Mouse (Mus musculus): ENCODE measurements around the gene Prkd3. TPM values are rescaled to one million over a fixed set of nuclear protein-coding genes. Genes with fewer than 3 reads are reported as not detected.

The Prkd3 gene
- polyA plus RNA-seq, 1 experiment from 2014 or later, result 24.1 TPM

GRCm38 (mm10) chr17:78994931-78995820 lies 25.4 kb downstream of the Prkd3 start:
- no peak overlapping the region for H3K9ac ChIP-seq (replicated peaks; ENCODE audit: low read depth)
- no peaks in the 10 kb centered on the region for H3K36me3 ChIP-seq (ENCODE audit: insufficient read depth, low read length)
- no peaks in the 10 kb centered on the region for H3K27me3 ChIP-seq (replicated peaks; ENCODE audit: insufficient read depth, low read length)
- H3K4me2 ChIP-seq (replicated peaks; ENCODE audit: low read depth, low read length), result no peak overlapping the region
- no peak for ATAC-seq
- TF ChIP-seq CTCF (IDR thresholded peaks at IDR 0.05) (no peak), EP300 (IDR thresholded peaks at IDR 0.05) (no peak)
- H3K27ac ChIP-seq (ENCODE audit: low read length), result peak overlapping the region; percentile 68
- DNase-seq (ENCODE audit: low spot score), result peak; percentile 23
- no peaks in the 10 kb centered on the region for H3K9me3 ChIP-seq (ENCODE audit: low read length)
- WGBS, result 43% methylated on average over 9 of the region's 9 CpGs
- no peak overlapping the region for H3K4me3 ChIP-seq (ENCODE audit: low read depth, low read length)
- peaks cover 9% of the 10 kb centered on the region; the same call in 1 of the 2 replicates for H3K4me1 ChIP-seq (ENCODE audit: insufficient read depth, low read depth, low read length)

DNA sequence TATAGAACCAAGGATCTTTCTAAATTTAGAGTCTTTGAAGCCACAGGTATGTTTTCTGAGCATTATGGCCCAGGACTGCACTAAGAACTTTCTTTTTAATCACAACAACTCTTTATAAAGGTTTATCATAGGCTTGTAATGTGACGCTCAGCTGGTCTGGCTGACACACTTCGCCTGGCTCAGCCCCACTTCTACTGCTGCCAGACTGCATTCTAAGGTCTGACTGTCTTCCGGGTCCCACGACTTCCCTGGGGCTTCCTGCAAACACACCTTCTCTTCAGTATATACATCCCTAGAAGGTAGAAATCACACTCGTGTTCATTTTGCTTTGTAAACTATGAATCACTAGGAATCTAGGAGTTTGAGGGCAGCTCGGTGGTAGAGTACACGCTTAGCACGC lies 26.2 kb downstream of the Prkd3 start:
- H3K27me3 ChIP-seq (replicated peaks; ENCODE audit: insufficient read depth, low read length), result no peaks in the 10 kb centered on the region
- no peak for DNase-seq (ENCODE audit: low spot score)
- 70% methylated on average over 8 of the region's 8 CpGs for WGBS
- no peaks in the 10 kb centered on the region for H3K9me3 ChIP-seq (ENCODE audit: low read length)
- H3K27ac ChIP-seq (ENCODE audit: low read length), result no peak overlapping the region
- no peak for ATAC-seq
- H3K4me2 ChIP-seq (replicated peaks; ENCODE audit: low read depth, low read length), result no peak overlapping the region
- no peaks in the 10 kb centered on the region for H3K36me3 ChIP-seq (ENCODE audit: insufficient read depth, low read length)
- TF ChIP-seq EP300 (IDR thresholded peaks at IDR 0.05) (no peak), CTCF (IDR thresholded peaks at IDR 0.05) (no peak)
- no peak overlapping the region for H3K9ac ChIP-seq (replicated peaks; ENCODE audit: low read depth)
- no peak overlapping the region for H3K4me3 ChIP-seq (ENCODE audit: low read depth, low read length)
- H3K4me1 ChIP-seq (ENCODE audit: insufficient read depth, low read depth, low read length), result peaks cover 9% of the 10 kb centered on the region; the same call in 1 of the 2 replicates

DNA sequence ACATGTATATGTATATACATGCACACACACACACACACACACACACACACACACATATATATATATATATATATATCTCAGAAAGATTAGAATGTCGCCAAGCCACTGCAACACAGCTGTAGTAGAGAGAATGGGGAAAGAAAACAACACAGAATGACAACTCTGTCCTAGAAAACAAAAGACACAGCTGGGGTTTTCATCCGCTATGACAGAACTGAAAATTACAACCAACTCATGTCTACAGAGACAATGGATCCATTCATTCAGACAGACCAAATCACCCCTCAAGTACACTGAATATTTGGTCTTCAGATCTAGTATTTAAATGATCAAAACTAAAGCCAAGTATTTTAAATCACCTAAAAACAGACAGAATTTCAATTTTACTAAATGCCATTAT lies 26.9 kb downstream of the Prkd3 start:
- Histone ChIP-seq H3K9ac (replicated peaks; ENCODE audit: low read depth) (no peak overlapping the region), H3K4me2 (replicated peaks; ENCODE audit: low read depth, low read length) (no peak overlapping the region), H3K4me3 (ENCODE audit: low read depth, low read length) (no peak overlapping the region), H3K9me3 (ENCODE audit: low read length) (no peaks in the 10 kb centered on the region), H3K4me1 (ENCODE audit: insufficient read depth, low read depth, low read length) (peaks cover 9% of the 10 kb centered on the region; the same call in 1 of the 2 replicates), H3K27me3 (replicated peaks; ENCODE audit: insufficient read depth, low read length) (no peaks in the 10 kb centered on the region), H3K36me3 (ENCODE audit: insufficient read depth, low read length) (no peaks in the 10 kb centered on the region), H3K27ac (ENCODE audit: low read length) (no peak overlapping the region)
- TF ChIP-seq EP300 (IDR thresholded peaks at IDR 0.05) (no peak), CTCF (IDR thresholded peaks at IDR 0.05) (no peak)
- ATAC-seq (no peak), DNase-seq (ENCODE audit: low spot score) (no peak)
- 73% methylated on average over 2 of the region's 2 CpGs for WGBS

DNA sequence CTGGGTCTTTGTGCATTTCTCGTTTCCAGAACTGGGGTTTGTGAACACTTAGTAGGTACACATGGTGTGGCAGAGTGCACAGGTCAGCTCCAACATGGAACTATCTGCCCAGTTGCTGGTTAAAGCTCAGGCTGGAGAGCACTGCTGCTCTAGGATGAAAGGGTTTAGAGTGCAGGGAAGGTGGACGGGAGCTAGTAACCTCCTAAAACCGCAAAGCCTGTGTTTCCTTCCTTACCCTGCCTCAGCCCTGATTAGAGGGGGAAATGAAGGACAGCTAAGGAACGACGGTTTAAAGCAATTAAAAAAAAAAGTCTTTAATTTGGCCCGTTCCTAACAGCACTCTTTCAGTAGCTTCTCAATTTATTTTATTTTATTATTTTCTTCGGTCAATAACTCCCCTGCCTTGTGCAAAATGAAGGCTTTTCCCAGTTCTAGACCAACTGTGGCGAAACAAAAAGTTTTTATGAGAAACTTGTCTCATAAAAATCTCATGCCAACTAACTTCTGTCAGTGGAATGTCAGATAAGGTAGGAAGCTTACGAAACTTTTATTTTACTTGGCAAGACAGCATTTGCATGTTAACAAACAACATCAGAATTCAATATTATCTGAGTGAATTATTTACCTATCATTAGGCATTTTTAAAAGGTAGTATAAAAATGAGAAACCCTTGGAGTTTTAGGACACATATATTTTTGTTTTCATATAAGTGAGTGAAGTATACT lies 28.2 kb downstream of the Prkd3 start:
- Histone ChIP-seq H3K9ac (replicated peaks; ENCODE audit: low read depth) (no peak overlapping the region), H3K4me3 (ENCODE audit: low read depth, low read length) (no peak overlapping the region), H3K4me2 (replicated peaks; ENCODE audit: low read depth, low read length) (no peak overlapping the region), H3K4me1 (ENCODE audit: insufficient read depth, low read depth, low read length) (peaks cover 11% of the 10 kb centered on the region; the same call in 1 of the 2 replicates), H3K9me3 (ENCODE audit: low read length) (no peaks in the 10 kb centered on the region), H3K27me3 (replicated peaks; ENCODE audit: insufficient read depth, low read length) (no peaks in the 10 kb centered on the region), H3K27ac (ENCODE audit: low read length) (peak overlapping the region; percentile 7; the same call in 1 of the 2 replicates), H3K36me3 (ENCODE audit: insufficient read depth, low read length) (no peaks in the 10 kb centered on the region)
- DNase-seq (ENCODE audit: low spot score), result peak; percentile 19
- no peak for ATAC-seq
- TF ChIP-seq EP300 (IDR thresholded peaks at IDR 0.05) (no peak), CTCF (IDR thresholded peaks at IDR 0.05) (no peak)
- 53% methylated on average over 9 of the region's 9 CpGs for WGBS

- ATAC-seq, result no peak
- no peak for TF ChIP-seq CTCF (IDR thresholded peaks at IDR 0.05)
- WGBS, result 97% methylated on average over 2 of the region's 2 CpGs
- Histone ChIP-seq H3K4me1 (ENCODE audit: insufficient read depth, low read depth, low read length) (peaks cover 11% of the 10 kb centered on the region; the same call in 1 of the 2 replicates), H3K27ac (ENCODE audit: low read length) (no peak overlapping the region), H3K9me3 (ENCODE audit: low read length) (no peaks in the 10 kb centered on the region), H3K27me3 (replicated peaks; ENCODE audit: insufficient read depth, low read length) (no peaks in the 10 kb centered on the region), H3K36me3 (ENCODE audit: insufficient read depth, low read length) (no peaks in the 10 kb centered on the region), H3K4me3 (ENCODE audit: low read depth, low read length) (no peak overlapping the region), H3K4me2 (replicated peaks; ENCODE audit: low read depth, low read length) (no peak overlapping the region), H3K9ac (replicated peaks; ENCODE audit: low read depth) (no peak overlapping the region)
- DNase-seq (ENCODE audit: low spot score), result no peak
These were observed 29.1 kb downstream of the Prkd3 start for GRCm38 (mm10) chr17:78991549-78991948.

DNA sequence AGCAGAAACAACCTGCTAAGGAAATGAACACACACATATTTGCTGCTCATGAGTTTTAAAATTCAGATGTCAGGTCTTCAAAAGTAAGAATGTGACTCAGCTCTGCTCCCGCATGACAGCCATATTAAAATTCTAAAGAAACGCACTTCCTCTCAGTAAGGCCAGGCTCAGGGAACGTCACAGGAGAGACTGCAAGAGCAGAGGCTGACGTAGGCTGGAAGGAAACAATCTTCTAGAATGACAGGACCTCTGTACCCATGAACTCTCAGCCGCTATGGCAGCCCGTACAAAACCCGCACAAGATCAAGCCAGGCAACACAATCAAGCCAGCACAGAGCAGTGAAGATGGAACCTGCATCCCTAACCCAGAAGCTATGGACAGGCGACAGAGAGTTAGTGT lies 31.6 kb downstream of the Prkd3 start:
- Histone ChIP-seq H3K4me1 (ENCODE audit: insufficient read depth, low read depth, low read length) (peaks cover 8% of the 10 kb centered on the region; the same call in 1 of the 2 replicates), H3K9ac (replicated peaks; ENCODE audit: low read depth) (no peak overlapping the region), H3K9me3 (ENCODE audit: low read length) (no peaks in the 10 kb centered on the region), H3K4me3 (ENCODE audit: low read depth, low read length) (no peak overlapping the region), H3K27ac (ENCODE audit: low read length) (no peak overlapping the region), H3K27me3 (replicated peaks; ENCODE audit: insufficient read depth, low read length) (no peaks in the 10 kb centered on the region), H3K36me3 (ENCODE audit: insufficient read depth, low read length) (no peaks in the 10 kb centered on the region), H3K4me2 (replicated peaks; ENCODE audit: low read depth, low read length) (no peak overlapping the region)
- DNase-seq (ENCODE audit: low spot score), result peak; percentile 41
- WGBS, result 72% methylated on average over 8 of the region's 8 CpGs
- TF ChIP-seq EP300 (IDR thresholded peaks at IDR 0.05) (no peak; the same call in 1 of the 2 replicates), CTCF (IDR thresholded peaks at IDR 0.05) (no peak)
- ATAC-seq, result peak; percentile 66
